Mouse (Mus musculus) right cerebral cortex, adult 2 months (tissue): ENCODE data around the gene Cyp4a32.
A peak's percentile ranks its signal among the peaks of the same experiment; 100 is the strongest.
"Not testable (repeated sequence)": the region's sequence is repeated elsewhere in the genome, so short reads cannot be mapped to it uniquely, and the experiment has no call there.

ENCODE experiments used
- DNase-seq, 2 experiments: peaks; one replicate each; pipeline ENCODE4 v3.0.0; 2021 to 2022; ENCODE audit warnings: low spot score in 2 of 2

Cyp4a32 gene

DNA sequence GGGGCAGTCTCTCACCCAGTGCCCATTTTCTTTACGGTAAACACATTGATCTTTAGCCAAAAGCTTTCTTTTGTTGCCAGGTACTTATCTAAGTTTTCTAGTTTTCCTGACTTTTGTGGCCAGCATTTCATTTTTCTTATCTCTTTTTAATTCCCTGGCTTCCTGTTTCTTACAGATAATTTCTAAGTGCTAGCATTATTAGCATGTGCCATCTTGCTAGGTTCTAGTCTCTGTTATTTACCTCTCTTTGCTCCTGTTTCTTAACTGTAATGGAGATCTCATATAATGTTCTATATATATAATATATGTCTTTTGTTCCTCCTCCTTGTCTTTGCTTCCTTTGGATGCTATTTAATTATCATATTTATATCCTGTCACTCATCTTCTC, 55.8 kb downstream of the Cyp4a32 start:
- not testable (repeated sequence) for DNase-seq

DNA sequence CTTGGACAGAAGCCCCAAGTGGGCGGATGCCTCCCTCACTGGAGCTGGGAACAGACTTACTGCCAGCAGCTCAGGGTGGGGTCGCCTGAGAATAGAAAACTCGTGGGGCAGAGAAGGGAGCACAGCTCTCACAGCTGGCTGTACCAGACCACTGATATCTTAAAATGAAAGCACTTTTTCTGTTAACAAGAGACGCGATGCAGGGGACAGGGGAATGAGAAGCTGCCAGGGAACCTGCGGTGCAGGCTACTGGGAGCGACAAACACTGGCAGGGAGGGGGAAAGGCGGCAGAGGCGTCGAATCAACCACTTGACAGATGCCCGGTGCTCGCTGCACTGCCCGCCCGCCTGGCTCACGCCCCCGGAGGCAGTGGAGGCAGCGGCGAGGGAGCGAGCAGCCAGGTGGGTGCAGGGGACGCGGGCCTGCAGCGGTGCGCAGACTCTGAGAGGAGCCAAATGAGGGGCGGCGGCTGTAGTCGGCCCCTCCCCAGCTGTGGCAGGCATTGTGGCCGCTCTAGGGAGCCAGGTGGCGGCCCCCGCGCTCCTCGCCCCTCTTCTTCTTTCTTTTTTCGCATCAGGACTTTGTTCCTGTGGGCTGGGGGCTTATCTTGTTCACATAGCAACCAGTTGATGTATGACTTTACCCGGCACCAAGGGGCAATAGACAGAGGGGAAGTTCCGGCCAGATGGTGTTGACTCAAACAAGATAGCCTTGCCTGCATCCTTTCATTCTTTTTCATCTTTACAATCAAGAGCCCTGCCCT, 56.5 kb downstream of the Cyp4a32 start:
- DNase-seq: peak; percentile 31 to 40

DNA sequence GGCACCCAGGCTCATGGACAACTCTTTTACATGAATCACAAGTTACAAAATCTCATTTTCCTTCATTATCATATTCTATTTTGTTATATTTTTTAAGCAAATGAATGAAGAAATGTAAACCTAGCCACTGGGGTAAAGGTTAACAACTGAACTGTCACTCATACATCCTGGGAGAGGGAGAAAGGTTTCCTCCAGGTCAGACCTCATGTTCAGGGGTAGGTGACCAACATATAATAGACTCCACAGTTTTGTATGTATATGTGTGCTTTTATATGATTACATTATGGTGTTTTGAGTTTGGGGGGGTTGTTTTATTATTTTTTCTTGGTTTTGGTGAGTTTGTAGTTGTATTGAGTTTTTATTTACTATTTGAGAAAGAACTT, 57.1 kb downstream of the Cyp4a32 start:
- no peak for DNase-seq

DNA sequence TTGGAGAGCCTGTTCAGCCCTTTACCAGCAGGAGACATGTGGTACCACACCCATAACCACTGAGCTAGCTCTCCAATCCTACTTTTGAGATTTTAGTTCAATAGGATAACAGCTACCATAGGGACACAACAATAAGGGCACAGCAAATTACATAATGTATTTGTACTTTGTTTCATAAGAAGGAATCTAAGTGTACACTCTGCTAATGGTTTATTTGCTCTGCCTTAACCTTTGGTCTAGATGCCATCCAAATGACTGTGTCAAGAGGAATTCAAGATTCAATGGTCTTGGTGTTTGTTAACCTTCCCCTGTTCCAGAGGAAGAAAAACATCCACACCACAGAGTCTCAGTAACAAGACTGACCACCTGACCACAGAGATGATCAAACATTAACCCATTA, 58.4 kb downstream of the Cyp4a32 start:
- DNase-seq: no peak
